Mouse (Mus musculus) left cerebral cortex, adult 2 months (tissue): ENCODE data around the gene Rtl8c. TPM values are rescaled to one million over a fixed set of nuclear protein-coding genes. Genes with fewer than 3 reads are reported as not detected.
"Not testable (repeated sequence)": the region's sequence is repeated elsewhere in the genome, so short reads cannot be mapped to it uniquely, and the experiment has no call there.

Experiments
- DNase-seq, 2 experiments: peaks; one replicate each; pipeline ENCODE4 v3.0.0; 2021 to 2022; ENCODE audit warnings: low spot score in 2 of 2, mixed read lengths in 1 of 2; ENCODE audit errors: extremely low spot score in 1 of 2
- H3K27ac ChIP-seq: fragments of 200-600 bp; 2 replicates; pipeline ENCODE4 v1.8.1; 2022
- H3K4me3 ChIP-seq: fragments of 200-600 bp; 2 replicates; pipeline ENCODE4 v1.8.1; 2022
- CTCF ChIP-seq: fragments of 200-600 bp; IDR thresholded peaks from 2 replicates; pipeline ENCODE4 v1.8.1; 2022; ENCODE audit warnings: antibody characterized with exemption, mild to moderate bottlenecking, moderate library complexity
- intact Hi-C: fragments of 180-260 bp; cut with DNase I; formaldehyde crosslinking; loops from one replicate; pipeline ENCODE4 v1.15.1; 2025
- total RNA-seq, 2 experiments: library from RNA; stranded (reverse); gene quantifications; 2 replicates each; pipeline ENCODE4 v1.2.3; 2021

Gene Rtl8c
- total RNA-seq, 2 experiments from 2014 or later = 251 to 262 TPM

GRCm38 (mm10) chrX:53645885-53646284 is 38.1 kb downstream of the Rtl8c start:
- intact Hi-C loops = no loop called here
- Histone ChIP-seq H3K27ac (no peak overlapping the region), H3K4me3 (no peak overlapping the region)
- no peak for TF ChIP-seq CTCF
- DNase-seq = no peak

DNA sequence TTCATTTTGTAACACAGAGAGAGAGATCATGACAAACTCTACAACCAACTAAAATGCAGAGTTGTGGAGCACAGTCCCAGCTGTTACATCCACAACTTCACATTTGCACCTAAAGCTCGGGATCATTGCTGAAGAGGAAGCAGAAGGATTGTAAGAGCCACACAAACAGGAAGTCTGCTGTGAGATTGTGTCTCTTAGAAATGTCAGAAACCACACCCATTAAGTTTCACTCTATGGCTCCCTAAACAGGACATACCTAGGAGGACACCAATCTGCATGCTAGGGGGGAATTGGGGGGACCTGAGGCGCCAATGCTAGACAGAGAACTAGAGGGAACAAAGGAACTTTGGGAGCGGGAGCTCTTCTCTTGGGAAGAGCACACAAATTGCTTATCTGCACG is 45.1 kb downstream of the Rtl8c start:
- DNase-seq, H3K27ac ChIP-seq, H3K4me3 ChIP-seq, intact Hi-C loops: not testable (repeated sequence)

Other genes starting within 250 kb of the Rtl8c start
- 10 to 100 TPM; 14.2 to 15.3 TPM for gene Mospd1, start 237.5 kb upstream of the Rtl8c start, total RNA-seq
- not detected for gene Etd, start 173.1 kb upstream of the Rtl8c start, total RNA-seq
- gene Gm14597, start 947 bp downstream of the Rtl8c start, total RNA-seq = not detected
- gene Rtl8a, start 35.6 kb downstream of the Rtl8c start, total RNA-seq = 100 to 1,000 TPM; 259 to 384 TPM
- 100 to 1,000 TPM; 242 to 268 TPM for gene Rtl8b, start 62.4 kb downstream of the Rtl8c start, total RNA-seq
- gene 4930502E18Rik, start 116.8 kb downstream of the Rtl8c start, total RNA-seq = under 1 TPM in 1 of 2 experiments, not detected in 1; 0.25 TPM
- gene 1700013H16Rik, start 149.8 kb downstream of the Rtl8c start, total RNA-seq = not detected
- not detected for gene Zfp36l3, start 168.4 kb downstream of the Rtl8c start, total RNA-seq
- gene Xlr, start 189.7 kb downstream of the Rtl8c start, total RNA-seq = 1 to 10 TPM; 1.2 TPM